Mouse (Mus musculus) right cerebral cortex, postnatal 4 days (tissue): ENCODE measurements around the gene Arsg.
A peak's percentile ranks its signal among the peaks of the same experiment; 100 is the strongest.

Experiments used
- DNase-seq: peaks from one replicate; pipeline ENCODE4 v3.0.0-alpha.2; 2022

The Arsg gene

GRCm38 (mm10) chr11:109549599-109550290 lies 76.6 kb downstream of the Arsg start:
- no peak for DNase-seq

GRCm38 (mm10) chr11:109553921-109554320 lies 80.7 kb downstream of the Arsg start:
- DNase-seq = no peak

- no peak for DNase-seq
These were observed 81.3 kb downstream of the Arsg start for GRCm38 (mm10) chr11:109554443-109554842.

- no peak for DNase-seq
These were observed 83.0 kb downstream of the Arsg start for GRCm38 (mm10) chr11:109556130-109556529.

- DNase-seq = no peak
These were observed 84.2 kb downstream of the Arsg start for GRCm38 (mm10) chr11:109557419-109557818.

- DNase-seq = no peak
These were observed 86.1 kb downstream of the Arsg start for GRCm38 (mm10) chr11:109559241-109559640.

- no peak for DNase-seq
These were observed 87.7 kb downstream of the Arsg start for GRCm38 (mm10) chr11:109560793-109561257.

- DNase-seq = no peak
These were observed 88.3 kb downstream of the Arsg start for GRCm38 (mm10) chr11:109561445-109561844.

- DNase-seq = no peak
These were observed 90.5 kb downstream of the Arsg start for GRCm38 (mm10) chr11:109563708-109564107.

GRCm38 (mm10) chr11:109564466-109565214 lies 91.5 kb downstream of the Arsg start:
- no peak for DNase-seq

GRCm38 (mm10) chr11:109569007-109569618 lies 95.9 kb downstream of the Arsg start:
- no peak for DNase-seq

GRCm38 (mm10) chr11:109569809-109570208 lies 96.6 kb downstream of the Arsg start:
- no peak for DNase-seq

GRCm38 (mm10) chr11:109572051-109572450 lies 98.9 kb downstream of the Arsg start:
- no peak for DNase-seq

- DNase-seq = no peak
These were observed 101.4 kb downstream of the Arsg start for GRCm38 (mm10) chr11:109574604-109575003.

GRCm38 (mm10) chr11:109575832-109576231 lies 102.7 kb downstream of the Arsg start:
- peak; percentile 44 for DNase-seq

- DNase-seq = no peak
These were observed 105.4 kb downstream of the Arsg start for GRCm38 (mm10) chr11:109578536-109578935.

- no peak for DNase-seq
These were observed 106.8 kb downstream of the Arsg start for GRCm38 (mm10) chr11:109579999-109580398.

GRCm38 (mm10) chr11:109583986-109584385 lies 110.8 kb downstream of the Arsg start:
- DNase-seq = no peak

GRCm38 (mm10) chr11:109584843-109585713 lies 111.9 kb downstream of the Arsg start:
- DNase-seq = peak; percentile 65

- DNase-seq = no peak
These were observed 113.2 kb downstream of the Arsg start for GRCm38 (mm10) chr11:109586424-109586823.

- no peak for DNase-seq
These were observed 113.8 kb downstream of the Arsg start for GRCm38 (mm10) chr11:109587019-109587418.

GRCm38 (mm10) chr11:109587638-109588374 lies 114.6 kb downstream of the Arsg start:
- no peak for DNase-seq
